Mouse (Mus musculus) heart, embryonic 14.5 days (tissue): ENCODE measurements around the gene Neurl4. TPM values are rescaled to one million over a fixed set of nuclear protein-coding genes. Genes with fewer than 3 reads are reported as not detected.
"Not testable (repeated sequence)": the region's sequence is repeated elsewhere in the genome, so short reads cannot be mapped to it uniquely, and the experiment has no call there.

Source experiments
- ATAC-seq: fragments of 200-750 bp; cut with Nextera tagmentation; 2 replicates; pipeline ENCODE4 v1.8.0; 2017; ENCODE audit warnings: low read depth, moderate TSS enrichment; ENCODE audit not compliant: insufficient number of reproducible peaks, insufficient read depth, low FRiP score
- H3K27ac ChIP-seq, 2 experiments: fragments of 200-500 bp in 1 of 2; fragments of 300-500 bp in 1 of 2; sonication (generic) in 1 of 2; replicated peaks in 1 of 2; 2 replicates each; pipeline ENCODE4 v1.5.1; 2012 to 2014; ENCODE audit warnings: low read depth in 2 of 2, low read length in 2 of 2, control low read depth in 1 of 2, mild to moderate bottlenecking in 1 of 2, mixed read lengths in 1 of 2; ENCODE audit not compliant: control insufficient read depth in 1 of 2, insufficient read depth in 1 of 2
- H3K27me3 ChIP-seq: fragments of 300-500 bp; sonication (generic); 2 replicates; pipeline ENCODE4 v1.6.1; 2014; ENCODE audit warnings: mild to moderate bottlenecking, low read length, control low read depth; ENCODE audit not compliant: control insufficient read depth, insufficient read depth
- H3K36me3 ChIP-seq: fragments of 300-500 bp; sonication (generic); 2 replicates; pipeline ENCODE4 v1.6.1; 2014; ENCODE audit warnings: mild to moderate bottlenecking, control low read depth, low read length, mixed read lengths; ENCODE audit not compliant: control insufficient read depth, insufficient read depth
- H3K4me1 ChIP-seq, 2 experiments: fragments of 200-500 bp in 1 of 2; fragments of 300-500 bp in 1 of 2; sonication (generic) in 1 of 2; 2 replicates each; pipeline ENCODE4 v1.6.1; 2012 to 2014; ENCODE audit warnings: low read length in 2 of 2, control low read depth in 1 of 2, mixed read lengths in 1 of 2; ENCODE audit not compliant: control insufficient read depth in 2 of 2, insufficient read depth in 2 of 2
- H3K4me2 ChIP-seq: fragments of 300-500 bp; sonication (generic); 2 replicates; pipeline ENCODE4 v1.6.1; 2014; ENCODE audit warnings: mild to moderate bottlenecking, low read length
- H3K4me3 ChIP-seq, 2 experiments: fragments of 200-500 bp in 1 of 2; fragments of 300-500 bp in 1 of 2; sonication (generic) in 1 of 2; 2 replicates each; pipeline ENCODE4 v1.5.1; 2012 to 2014; ENCODE audit warnings: low read length in 2 of 2, mild to moderate bottlenecking in 2 of 2, control low read depth in 1 of 2, low read depth in 1 of 2, moderate library complexity in 1 of 2; ENCODE audit not compliant: control insufficient read depth in 1 of 2, insufficient read depth in 1 of 2
- H3K9ac ChIP-seq: fragments of 300-500 bp; sonication (generic); 2 replicates; pipeline ENCODE4 v1.6.1; 2014; ENCODE audit warnings: mild to moderate bottlenecking, low read length
- H3K9me3 ChIP-seq: fragments of 300-500 bp; sonication (generic); 2 replicates; pipeline ENCODE4 v1.6.1; 2016; ENCODE audit warnings: low read length, control low read depth; ENCODE audit not compliant: control insufficient read depth
- WGBS: fragments of 180-500 bp; shearing (Covaris S2); extraction: QIAGEN DNeasy Blood & Tissue Kit; methylation state at CpG from one replicate; pipeline ENCODE4 v1.1.7; 2014; 5-methylcytosine and 5-hydroxymethylcytosine counted together
- polyA plus RNA-seq: library from polyadenylated mRNA; unstranded; fragments of >200 nt; fragmentation: Nextera tagmentation; extraction: Ambion mirVana; gene quantifications from 2 replicates; pipeline ENCODE4 v1.2.1, GENCODE M21; 2014

Gene Neurl4
- polyA plus RNA-seq, 1 experiment from 2014 or later: 11.1 TPM

- Histone ChIP-seq H3K27me3 (no peaks in the 10 kb centered on the region; the same call in 1 of the 2 replicates), H3K4me3 (no peak overlapping the region), H3K36me3 (peaks cover 7% of the 10 kb centered on the region), H3K9ac (no peak overlapping the region), H3K4me2 (no peak overlapping the region), H3K4me1 (peaks cover 9 to 20% of the 10 kb centered on the region in 2 experiments), H3K9me3 (no peaks in the 10 kb centered on the region), H3K27ac (no peak overlapping the region)
- no peak for ATAC-seq
- WGBS: 37% methylated on average over 4 of the region's 4 CpGs
Measured at GRCm38 (mm10) chr11:69950807-69951459, 50.1 kb downstream of the Neurl4 start.

DNA sequence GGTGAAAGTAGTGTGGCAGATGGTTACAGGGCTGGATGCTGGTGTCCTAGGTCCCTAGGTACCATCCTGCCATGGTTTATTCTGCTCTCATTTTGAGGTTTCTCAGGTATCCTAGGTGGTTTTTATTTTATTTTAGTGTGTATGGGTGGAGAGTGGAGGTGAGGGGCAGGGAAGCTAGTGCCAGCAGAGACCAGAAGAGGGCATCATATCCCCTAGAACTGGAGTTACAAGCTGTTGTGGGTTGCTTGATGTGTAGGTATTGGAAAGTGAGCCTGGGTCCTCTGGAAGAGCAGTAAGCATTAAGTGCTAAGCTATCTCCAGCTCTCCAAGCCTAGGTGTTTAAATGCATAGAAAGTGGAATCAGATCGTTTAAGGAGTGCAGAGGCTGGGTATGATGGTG lies 51.4 kb downstream of the Neurl4 start:
- Histone ChIP-seq H3K27ac (no peak overlapping the region), H3K4me1 (peaks cover 5 to 11% of the 10 kb centered on the region in 2 experiments), H3K9ac (no peak overlapping the region), H3K4me3 (no peak overlapping the region), H3K36me3 (no peaks in the 10 kb centered on the region), H3K4me2 (no peak overlapping the region), H3K27me3 (no peaks in the 10 kb centered on the region; the same call in 1 of the 2 replicates), H3K9me3 (no peaks in the 10 kb centered on the region)
- no peak for ATAC-seq
- WGBS: 54% methylated on average over 1 of the region's 1 CpGs

- no peak for ATAC-seq
- Histone ChIP-seq H3K9me3 (no peaks in the 10 kb centered on the region), H3K9ac (no peak overlapping the region), H3K27me3 (no peaks in the 10 kb centered on the region; the same call in 1 of the 2 replicates), H3K27ac (no peak overlapping the region), H3K36me3 (no peaks in the 10 kb centered on the region), H3K4me2 (0 out of 2 replicates have a peak overlapping the region, but pooled peaks have one; percentile 6), H3K4me1 (peaks cover 4 to 11% of the 10 kb centered on the region in 2 experiments), H3K4me3 (no peak overlapping the region)
- 23% methylated on average over 11 of the region's 11 CpGs for WGBS
Measured at GRCm38 (mm10) chr11:69953267-69953915, 52.5 kb downstream of the Neurl4 start.

DNA sequence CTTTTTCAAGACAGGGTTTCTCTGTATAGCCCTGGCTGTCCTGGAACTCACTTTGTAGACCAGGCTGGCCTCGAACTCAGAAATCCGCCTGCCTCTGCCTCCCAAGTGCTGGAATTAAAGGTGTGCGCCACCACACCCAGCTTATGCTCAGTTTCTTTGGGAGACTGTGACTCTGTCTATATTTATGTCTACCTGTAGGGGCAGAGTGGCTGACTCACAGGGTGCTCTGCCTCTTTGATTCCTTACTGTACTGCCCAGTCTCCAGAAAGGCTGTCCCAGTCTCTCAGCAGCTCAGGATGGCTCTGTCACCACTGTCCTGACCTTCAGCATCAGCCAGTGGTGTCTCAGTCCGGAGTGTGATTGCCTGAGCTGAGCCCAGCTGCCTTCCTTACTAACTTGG lies 54.7 kb downstream of the Neurl4 start:
- not testable (repeated sequence) for H3K27me3 ChIP-seq, H3K27ac ChIP-seq, H3K9me3 ChIP-seq, H3K4me1 ChIP-seq, H3K4me3 ChIP-seq, H3K9ac ChIP-seq, H3K36me3 ChIP-seq, ATAC-seq, H3K4me2 ChIP-seq
- 66% methylated on average over 3 of the region's 4 CpGs for WGBS

DNA sequence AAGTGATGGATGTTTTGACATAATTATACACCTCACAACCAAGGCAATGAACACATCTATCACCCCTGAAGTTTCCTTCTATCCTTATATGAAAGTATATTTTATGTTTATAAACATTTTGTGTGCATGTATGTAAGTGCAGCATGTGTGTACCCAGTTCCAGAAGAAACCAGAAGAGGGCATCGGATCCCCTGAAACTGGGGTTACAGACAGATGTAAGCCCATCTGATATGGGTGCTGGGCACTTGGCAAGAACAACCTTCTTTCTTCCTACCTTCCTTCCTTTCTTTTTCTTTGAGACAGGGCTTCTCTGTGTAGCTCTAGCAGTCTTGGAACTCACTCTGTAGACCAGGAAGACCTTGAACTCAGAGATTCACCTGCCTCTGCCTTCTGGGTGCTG lies 55.3 kb downstream of the Neurl4 start:
- Histone ChIP-seq H3K9me3 (no peaks in the 10 kb centered on the region), H3K4me1 (peaks cover 0 to 7% of the 10 kb centered on the region in 2 experiments; a peak in 2 of 4 replicates), H3K4me3 (no peak overlapping the region), H3K27ac (no peak overlapping the region), H3K4me2 (no peak overlapping the region), H3K27me3 (peaks cover 8% of the 10 kb centered on the region; the same call in 1 of the 2 replicates), H3K36me3 (no peaks in the 10 kb centered on the region), H3K9ac (no peak overlapping the region)
- WGBS: 83% methylated on average over 1 of the region's 1 CpGs
- no peak for ATAC-seq

DNA sequence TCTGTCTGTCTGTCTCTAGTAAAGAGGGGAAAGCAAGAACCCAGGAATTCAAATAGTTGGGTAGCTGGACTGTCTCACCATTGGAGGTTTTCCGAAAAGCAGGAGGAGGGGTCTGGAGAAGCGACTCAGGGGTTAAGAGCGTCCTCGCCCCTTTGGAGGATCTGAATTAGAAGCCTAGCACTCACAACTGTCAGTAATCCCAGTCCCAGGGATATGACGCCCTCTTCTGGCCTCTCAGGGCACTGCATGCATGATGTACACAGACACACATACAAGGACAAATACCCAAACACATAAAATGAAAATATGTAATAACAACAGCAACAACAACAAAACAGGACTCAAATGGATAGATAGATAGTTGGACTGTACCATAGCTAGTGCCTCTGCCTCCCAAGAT lies 59.7 kb downstream of the Neurl4 start:
- Histone ChIP-seq H3K27me3 (peaks cover 49% of the 10 kb centered on the region), H3K4me2 (no peak overlapping the region)

DNA sequence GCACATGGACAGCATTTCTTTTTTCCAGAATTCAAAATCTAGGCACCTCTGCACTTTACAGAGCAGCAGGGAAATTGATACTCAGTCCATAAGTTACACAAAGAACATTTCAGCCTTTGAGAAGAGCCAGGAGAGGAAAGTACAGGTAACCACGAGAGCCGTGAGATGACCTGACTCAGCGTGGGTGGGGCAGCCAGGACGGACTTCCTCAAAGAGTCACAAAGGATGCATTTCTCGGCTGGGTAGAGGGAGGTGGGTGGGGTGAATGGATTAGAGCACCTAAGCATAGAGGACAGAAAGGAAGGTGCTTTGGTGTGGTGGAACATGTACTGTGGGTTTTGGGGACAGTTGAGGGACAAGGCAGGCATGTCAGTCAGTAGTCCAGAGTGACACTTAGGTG lies 61.0 kb downstream of the Neurl4 start:
- Histone ChIP-seq H3K27me3 (peaks cover 61% of the 10 kb centered on the region), H3K9me3 (no peaks in the 10 kb centered on the region), H3K4me1 (peaks cover 2 to 12% of the 10 kb centered on the region in 2 experiments; a peak in 3 of 4 replicates), H3K4me3 (no peak overlapping the region), H3K27ac (no peak overlapping the region), H3K9ac (no peak overlapping the region), H3K36me3 (no peaks in the 10 kb centered on the region), H3K4me2 (no peak overlapping the region)
- no peak for ATAC-seq
- WGBS: 38% methylated on average over 5 of the region's 5 CpGs

More for the DNA sequence above, 59.7 kb downstream of the Neurl4 start:
- peaks cover 0 to 4% of the 10 kb centered on the region in 2 experiments; a peak in 2 of 4 replicates for H3K4me1 ChIP-seq
- ATAC-seq: no peak
- H3K27ac ChIP-seq: no peak overlapping the region
- H3K4me3 ChIP-seq: no peak overlapping the region
- H3K9ac ChIP-seq: no peak overlapping the region
- H3K9me3 ChIP-seq: no peaks in the 10 kb centered on the region
- 21% methylated on average over 5 of the region's 5 CpGs for WGBS
- H3K36me3 ChIP-seq: no peaks in the 10 kb centered on the region
